Mouse (Mus musculus) left cerebral cortex, postnatal 14 days (tissue): ENCODE data around the gene Wnt3. TPM values are rescaled to one million over a fixed set of nuclear protein-coding genes. Genes with fewer than 3 reads are reported as not detected.
A peak's percentile ranks its signal among the peaks of the same experiment; 100 is the strongest.
"Not testable (repeated sequence)": the region's sequence is repeated elsewhere in the genome, so short reads cannot be mapped to it uniquely, and the experiment has no call there.

ENCODE experiments used
- DNase-seq, 2 experiments: peaks; one replicate each; pipeline ENCODE4 v3.0.0; 2021 to 2022; ENCODE audit warnings: low spot score in 2 of 2, mixed read lengths in 1 of 2
- intact Hi-C: fragments of 180-260 bp; cut with DNase I; formaldehyde crosslinking; loops from one replicate; pipeline ENCODE4 v1.15.1; 2025
- long read RNA-seq, 2 experiments: library from polyadenylated mRNA; stranded (forward); transcript quantifications; one replicate each; pipeline ENCODE4 v2.0.0; 2021
- total RNA-seq, 2 experiments: library from RNA; stranded (reverse); gene quantifications; 2 replicates each; pipeline ENCODE4 v1.2.3; 2021

The Wnt3 gene
- under 1 TPM; 0.82 to 0.83 TPM for total RNA-seq
- long read RNA-seq, experiment 1, partial matches to known transcripts, result 1 of 1 reads
- long read RNA-seq, experiment 1, other reads (novel, unspliced or antisense), result 0 of 1 reads
- long read RNA-seq, experiment 2, partial matches to known transcripts, result 2 of 4 reads
- long read RNA-seq, experiment 2, other reads (novel, unspliced or antisense), result 2 of 4 reads

GRCm38 (mm10) chr11:103773387-103774227, at the start of gene Wnt3:
Gene Wnt3, plus strand, starts transcription at chr11:103774150.
- intact Hi-C loops, result no loop called here
- no peak for DNase-seq

- intact Hi-C loops, result no loop called here
- DNase-seq, result peak; percentile 39 to 47
Measured at GRCm38 (mm10) chr11:103724331-103724771, 49.6 kb upstream of the Wnt3 start.

- intact Hi-C loops, result no loop called here
- DNase-seq, result no peak
Measured at GRCm38 (mm10) chr11:103729282-103729985, 44.5 kb upstream of the Wnt3 start.

- intact Hi-C loops, result no loop called here
- no peak for DNase-seq
Measured at GRCm38 (mm10) chr11:103731594-103731993, 42.4 kb upstream of the Wnt3 start.

- no peak for DNase-seq
- intact Hi-C loops, result no loop called here
Measured at GRCm38 (mm10) chr11:103732306-103732705, 41.6 kb upstream of the Wnt3 start.

- intact Hi-C loops, result no loop called here
- DNase-seq, result no peak
Measured at GRCm38 (mm10) chr11:103733069-103733468, 40.9 kb upstream of the Wnt3 start.

GRCm38 (mm10) chr11:103733961-103734360, 40.0 kb upstream of the Wnt3 start:
- no peak for DNase-seq
- intact Hi-C loops, result no loop called here

GRCm38 (mm10) chr11:103734411-103735045, 39.4 kb upstream of the Wnt3 start:
- no peak for DNase-seq
- intact Hi-C loops, result no loop called here

- DNase-seq, result no peak
- intact Hi-C loops, result no loop called here
Measured at GRCm38 (mm10) chr11:103735046-103735781, 38.7 kb upstream of the Wnt3 start.

- intact Hi-C loops, result no loop called here
- no peak for DNase-seq
Measured at GRCm38 (mm10) chr11:103749306-103750089, 24.5 kb upstream of the Wnt3 start, which contains the start of gene Wnt9b. Gene Wnt9b, minus strand, starts transcription at chr11:103749821.

GRCm38 (mm10) chr11:103750612-103751011, 23.3 kb upstream of the Wnt3 start:
- intact Hi-C loops, result no loop called here
- DNase-seq, result no peak

- DNase-seq, result no peak
- intact Hi-C loops, result loop anchor here (2.0 to 5.0 kb wide), 2 partner anchors 81 to 119 kb away; partner anchors contain the start of gene Lyzl6
Measured at GRCm38 (mm10) chr11:103758054-103758453, 15.9 kb upstream of the Wnt3 start.

- intact Hi-C loops, result loop anchor here (2.0 to 5.0 kb wide), 2 partner anchors 81 to 120 kb away; partner anchors contain the start of gene Lyzl6
- DNase-seq, result peak; percentile 30 to 70
Measured at GRCm38 (mm10) chr11:103758706-103759105, 15.2 kb upstream of the Wnt3 start.

GRCm38 (mm10) chr11:103760101-103760500, 13.8 kb upstream of the Wnt3 start:
- intact Hi-C loops, result no loop called here
- no peak for DNase-seq

- intact Hi-C loops, DNase-seq: not testable (repeated sequence)
Measured at GRCm38 (mm10) chr11:103760891-103761290, 13.1 kb upstream of the Wnt3 start.

GRCm38 (mm10) chr11:103763410-103764163, 10.4 kb upstream of the Wnt3 start:
- intact Hi-C loops, result loop anchor here (1.0 kb wide), 1 partner anchor 148 kb away; no protein-coding TSS in a partner anchor
- peak; percentile 68 to 73 for DNase-seq

- intact Hi-C loops, result no loop called here
- DNase-seq, result no peak
Measured at GRCm38 (mm10) chr11:103764601-103765000, 9.3 kb upstream of the Wnt3 start.
